Mouse (Mus musculus) gastrocnemius, adult 18-20 months (tissue): Measurements from ENCODE around the gene Ttll5. TPM values are rescaled to one million over a fixed set of nuclear protein-coding genes. Genes with fewer than 3 reads are reported as not detected.

Experiments
- DNase-seq: peaks from one replicate; pipeline ENCODE4 v3.0.0; 2021; ENCODE audit warnings: low spot score
- long read RNA-seq, 2 experiments: library from polyadenylated mRNA; stranded (forward); transcript quantifications; one replicate each; pipeline ENCODE4 v2.0.0; 2021
- total RNA-seq, 2 experiments: library from RNA; stranded (reverse); gene quantifications; 2 replicates each; pipeline ENCODE4 v1.2.3; 2021

The Ttll5 gene
- total RNA-seq: 1 to 10 TPM; 5.8 to 5.9 TPM
- long read RNA-seq, experiment 1, partial matches to known transcripts: 0 of 2 reads
- long read RNA-seq, experiment 1, other reads (novel, unspliced or antisense): 2 of 2 reads
- long read RNA-seq, experiment 2, partial matches to known transcripts: 0 of 4 reads
- long read RNA-seq, experiment 2, other reads (novel, unspliced or antisense): 4 of 4 reads

DNA sequence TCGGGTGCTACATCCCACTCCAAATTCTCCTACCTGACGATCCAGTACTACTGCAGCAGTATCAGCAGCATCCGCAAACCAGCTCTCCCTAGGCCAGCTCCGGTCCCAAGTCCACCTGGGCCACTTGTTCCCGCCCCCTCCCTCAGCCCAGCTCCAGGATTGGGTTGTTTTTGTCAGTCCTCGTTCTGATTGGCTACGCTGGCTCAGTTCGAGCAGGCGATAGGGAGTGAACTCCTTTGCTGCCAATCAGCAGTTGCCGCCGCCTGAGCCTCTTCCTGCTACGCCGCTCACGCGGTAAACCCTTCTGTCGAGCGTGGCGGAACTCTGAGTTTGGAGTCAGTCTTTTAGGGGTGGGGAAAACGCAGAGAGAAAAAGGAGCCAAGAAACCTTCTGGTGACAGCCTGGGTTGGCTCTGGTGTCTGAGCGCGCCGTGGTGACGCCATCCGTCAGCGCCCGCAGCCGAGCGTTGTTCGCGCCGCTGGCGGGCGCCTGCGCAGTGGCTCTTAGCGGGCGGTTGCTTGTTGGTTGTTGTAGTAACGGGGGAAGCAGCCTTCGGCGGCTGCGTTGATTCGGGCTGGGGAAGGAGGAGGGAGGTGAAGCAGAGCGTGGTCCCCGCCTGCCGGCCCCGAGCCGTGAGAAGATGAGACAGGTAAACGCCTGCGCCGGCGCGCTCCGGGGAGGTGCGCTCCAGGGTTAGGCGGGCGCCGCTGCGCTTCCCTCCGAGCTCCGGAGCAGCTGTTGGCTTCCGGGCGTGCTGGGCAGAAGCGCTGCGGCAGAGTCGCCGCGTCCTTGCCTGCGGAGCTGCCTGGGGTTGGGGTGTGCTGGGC lies at the start of gene Ttll5, which contains the start of gene Erg28:
Gene Ttll5 (plus strand): TSS at position 222 of the 827 bp plus-strand sequence.
Gene Erg28 (minus strand): TSS at position 113 of the 827 bp plus-strand sequence.
- DNase-seq: peak; percentile 93

DNA sequence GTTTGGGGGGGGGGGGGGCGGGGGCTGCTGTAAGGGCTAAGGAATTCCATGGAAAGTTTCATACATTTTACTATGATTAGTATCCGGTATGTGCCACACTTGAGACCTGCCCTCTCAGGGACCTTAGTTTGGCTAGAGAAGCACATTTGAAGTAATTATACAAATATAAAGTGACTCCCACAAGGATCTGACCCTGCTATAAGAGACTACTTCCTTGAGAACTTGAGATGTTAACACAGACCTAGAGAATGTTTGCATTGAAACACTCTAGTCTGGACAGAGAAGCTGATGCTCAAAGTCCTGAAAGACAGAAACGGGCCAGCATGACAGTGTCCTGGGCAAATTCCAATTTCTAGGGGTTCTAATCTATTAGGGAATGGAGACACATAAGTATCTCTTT lies 45.5 kb upstream of the Ttll5 start:
- DNase-seq: no peak

DNA sequence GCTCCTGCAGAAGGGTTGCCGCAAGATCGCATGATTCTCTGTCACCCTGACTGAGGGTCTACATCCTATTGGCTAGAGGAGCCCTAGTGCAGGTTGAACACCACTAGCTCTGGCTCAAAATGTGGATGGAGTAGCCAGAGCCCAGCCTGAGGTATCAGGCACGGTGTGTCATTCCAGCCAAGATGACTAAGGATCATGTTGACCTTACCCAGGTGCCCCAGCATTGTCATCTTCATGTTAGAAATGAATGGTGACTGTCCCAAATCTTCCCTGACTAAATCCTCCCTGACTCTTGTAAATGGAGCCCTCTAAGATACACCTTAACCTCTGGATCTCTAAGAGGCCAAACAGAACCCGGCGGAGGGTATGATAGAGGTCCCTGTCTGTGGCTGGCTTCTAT lies 44.8 kb upstream of the Ttll5 start:
- DNase-seq: no peak

DNA sequence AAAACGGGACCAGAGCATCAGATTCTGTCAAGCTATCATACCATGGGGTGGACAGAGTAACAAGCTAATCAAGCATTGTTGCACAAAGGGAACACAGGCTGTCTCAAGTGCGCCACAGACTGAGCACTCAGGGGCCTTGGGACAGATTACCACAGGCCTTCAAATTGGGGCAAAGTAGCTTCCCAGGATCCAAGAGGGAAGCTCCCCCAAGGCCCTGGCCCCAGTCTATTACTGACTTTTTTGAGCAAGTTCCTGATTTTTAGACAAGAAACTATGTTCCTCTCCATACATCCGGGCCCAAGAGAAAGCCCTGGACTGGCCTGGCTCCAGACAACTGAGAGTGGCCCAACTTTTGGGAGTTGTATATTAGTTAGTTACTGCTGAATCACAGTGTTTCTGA lies 42.9 kb upstream of the Ttll5 start:
- DNase-seq: no peak

DNA sequence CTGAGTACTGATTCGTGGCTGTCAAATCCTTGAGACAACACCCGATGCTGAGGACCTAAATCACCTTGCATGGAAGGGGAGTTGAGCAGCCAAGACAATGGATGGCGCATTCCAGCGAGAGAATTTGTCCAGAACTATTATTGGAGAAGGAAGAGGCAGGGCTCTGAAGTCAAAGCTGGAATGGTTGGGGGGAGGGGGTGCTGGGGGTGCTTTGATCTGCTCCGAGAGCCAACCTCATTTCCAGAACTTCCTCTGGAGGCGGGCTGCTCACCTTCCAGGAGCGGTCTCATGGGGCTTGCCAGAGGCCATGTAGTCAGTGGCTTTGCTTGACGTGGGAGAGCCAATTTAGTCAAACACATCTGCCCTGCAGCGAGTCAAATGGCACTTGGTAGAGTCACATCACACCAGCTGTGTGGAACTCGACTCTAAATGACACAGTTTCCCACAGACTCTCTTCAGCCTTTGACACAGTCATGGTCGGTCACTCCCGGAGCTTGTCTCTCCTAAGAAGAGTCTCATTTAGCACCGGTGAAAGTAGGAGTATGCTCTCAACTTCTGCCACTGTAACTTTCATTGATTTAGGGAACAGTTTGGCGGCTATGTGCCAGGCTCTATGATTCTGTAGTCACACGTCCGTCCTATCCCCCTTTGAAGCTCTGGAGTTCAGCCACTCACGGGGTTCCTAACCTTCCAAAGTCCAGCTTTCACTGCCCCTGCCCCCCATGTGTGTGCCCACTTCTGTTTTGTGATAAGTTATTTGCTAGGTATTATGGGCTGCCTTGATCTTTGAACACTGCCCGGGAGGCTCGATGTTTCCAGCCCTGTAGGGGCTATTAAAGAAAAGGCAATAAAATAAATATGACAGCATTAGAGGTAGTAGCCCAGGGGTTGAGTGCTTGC lies 39.3 kb upstream of the Ttll5 start:
- DNase-seq: no peak

DNA sequence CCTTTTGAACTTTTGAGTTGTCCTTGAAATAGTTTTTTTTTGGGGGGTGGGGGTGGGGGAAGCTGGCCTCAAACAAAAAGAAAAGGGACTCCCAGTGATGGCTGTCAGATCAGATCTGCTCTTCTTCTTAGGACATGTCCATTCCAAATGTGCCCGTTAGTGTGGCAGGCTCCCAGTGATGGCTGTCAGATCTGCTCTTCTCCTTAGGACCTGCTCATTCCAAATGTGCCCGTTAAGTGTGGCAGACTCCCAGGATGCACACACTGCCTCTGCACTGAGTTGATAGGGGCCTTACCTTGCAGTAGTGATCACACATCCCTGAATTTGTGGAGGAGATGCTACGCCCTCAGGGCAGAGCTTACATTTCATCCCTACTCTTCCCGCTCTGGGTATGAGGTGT lies 32.3 kb upstream of the Ttll5 start:
- no peak for DNase-seq

DNA sequence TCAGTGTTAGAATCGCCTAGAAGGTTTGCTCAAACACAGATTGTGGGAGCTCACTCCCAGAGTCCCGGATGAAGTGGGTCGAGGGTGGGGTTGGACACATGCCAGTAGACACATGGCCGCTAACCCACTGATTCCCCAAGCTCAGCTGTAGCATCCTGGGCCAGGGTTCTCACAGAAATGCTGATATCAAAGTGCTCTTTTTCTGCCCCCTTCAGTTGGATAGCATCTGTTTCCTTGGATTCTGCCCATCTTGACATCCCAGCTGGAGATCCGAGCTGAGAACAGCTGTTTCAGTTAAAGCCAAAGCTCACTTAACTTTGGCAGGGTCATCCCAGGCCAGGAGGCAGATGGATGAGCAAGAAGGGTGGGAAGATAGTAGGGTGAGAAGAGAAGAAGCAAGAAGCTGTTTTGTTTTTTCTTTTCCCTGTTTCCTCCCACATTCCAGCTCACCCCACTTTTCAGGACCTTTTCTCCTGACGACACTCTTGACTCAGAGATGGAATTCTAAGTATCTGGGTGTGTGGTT lies 31.6 kb upstream of the Ttll5 start:
- peak; percentile 41 for DNase-seq

DNA sequence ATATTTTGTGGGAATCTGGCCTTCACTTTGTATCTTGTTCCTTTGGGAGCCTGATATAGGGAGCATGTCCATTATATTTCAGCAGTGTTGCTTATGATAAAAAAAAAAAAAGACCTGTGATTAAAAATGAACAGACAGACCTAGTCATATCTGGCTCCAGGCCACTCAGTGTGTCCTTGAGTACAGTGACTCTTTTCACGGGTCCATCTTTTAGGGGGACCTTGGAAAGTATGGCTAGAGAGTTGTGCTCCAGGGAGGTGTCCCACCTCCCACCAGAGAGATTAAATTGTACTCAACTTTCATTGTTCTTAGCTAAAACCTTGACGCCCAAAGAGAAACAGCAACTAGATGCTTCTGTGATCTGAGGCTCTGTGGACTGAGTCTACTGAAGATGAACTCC lies 30.4 kb upstream of the Ttll5 start:
- no peak for DNase-seq

DNA sequence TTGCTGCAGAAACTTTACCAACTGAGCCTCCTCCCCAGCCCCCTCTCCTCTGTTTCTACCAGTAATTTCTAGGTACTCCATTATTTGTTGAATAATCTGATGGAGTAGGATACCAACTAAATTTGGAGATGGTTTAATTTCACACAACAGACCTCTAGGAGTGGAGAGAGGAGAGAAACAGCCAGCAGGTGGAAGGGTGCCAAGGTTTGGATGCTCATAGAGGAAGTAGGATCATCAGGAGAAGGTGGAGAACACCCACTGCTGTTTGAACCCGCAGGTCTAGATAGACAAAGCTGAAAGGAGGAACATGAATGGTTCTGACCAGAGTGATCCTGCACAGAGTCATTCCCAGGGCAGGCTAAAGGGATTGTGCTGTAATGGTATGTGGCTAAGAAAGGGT lies 28.9 kb upstream of the Ttll5 start:
- DNase-seq: no peak

DNA sequence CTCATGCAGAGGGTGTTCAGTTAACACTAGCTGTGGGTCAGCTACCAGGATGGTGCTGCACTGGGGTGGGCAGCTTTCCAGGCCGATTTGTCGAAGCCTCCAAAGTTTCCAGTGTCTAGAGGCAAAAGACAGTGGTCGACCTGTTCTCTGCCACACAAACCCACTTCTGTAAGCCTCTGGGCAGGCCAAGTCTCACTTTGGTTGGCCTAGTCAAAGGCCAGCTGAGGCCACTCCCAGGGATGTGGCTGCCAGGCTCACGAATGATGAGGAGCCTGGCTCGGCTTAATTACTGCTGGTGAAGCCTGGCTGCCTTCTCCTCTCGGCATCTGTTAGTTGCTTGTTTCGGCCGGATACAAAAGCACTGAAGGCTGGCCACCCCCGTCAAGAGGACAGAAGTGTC lies 24.4 kb upstream of the Ttll5 start:
- DNase-seq: no peak

DNA sequence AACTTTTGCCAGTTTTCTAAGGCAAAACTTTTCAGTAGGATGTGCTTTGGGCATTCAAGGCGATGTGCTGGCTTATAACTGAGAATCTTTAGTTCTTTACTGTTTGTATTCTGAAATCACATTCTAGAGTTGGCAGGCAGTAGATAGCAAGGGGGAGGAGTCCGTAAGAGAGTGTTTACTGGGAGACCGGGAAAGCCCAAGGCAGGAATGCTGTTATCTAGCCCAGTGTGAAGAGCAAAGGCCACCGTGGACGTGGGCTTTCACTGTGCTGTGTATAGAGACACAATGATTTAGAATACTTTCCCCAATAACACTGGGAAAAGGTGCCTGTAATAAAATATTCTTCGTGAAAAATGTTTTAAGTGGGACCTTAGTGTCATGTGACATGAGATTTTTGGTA lies 14.7 kb upstream of the Ttll5 start:
- no peak for DNase-seq

DNA sequence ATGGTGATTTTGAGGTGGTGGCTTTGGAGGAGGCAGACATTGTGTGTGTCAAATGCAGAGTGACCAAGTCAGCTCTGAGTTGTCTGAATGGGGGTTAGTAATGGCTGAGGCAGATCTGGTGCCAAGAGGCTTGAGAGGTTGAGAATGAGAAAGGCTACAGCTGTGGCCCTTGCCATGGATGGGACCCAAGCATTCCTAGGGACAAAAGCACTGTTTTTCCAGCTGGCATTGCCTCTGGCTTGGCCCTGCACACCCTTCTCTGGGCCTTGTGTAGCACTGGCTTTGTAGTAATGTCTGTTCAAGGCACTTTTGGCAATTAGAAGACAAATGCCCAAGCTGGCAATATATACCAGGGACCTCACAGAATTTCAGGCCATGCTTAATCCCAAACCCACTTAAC lies 13.5 kb upstream of the Ttll5 start:
- no peak for DNase-seq

DNA sequence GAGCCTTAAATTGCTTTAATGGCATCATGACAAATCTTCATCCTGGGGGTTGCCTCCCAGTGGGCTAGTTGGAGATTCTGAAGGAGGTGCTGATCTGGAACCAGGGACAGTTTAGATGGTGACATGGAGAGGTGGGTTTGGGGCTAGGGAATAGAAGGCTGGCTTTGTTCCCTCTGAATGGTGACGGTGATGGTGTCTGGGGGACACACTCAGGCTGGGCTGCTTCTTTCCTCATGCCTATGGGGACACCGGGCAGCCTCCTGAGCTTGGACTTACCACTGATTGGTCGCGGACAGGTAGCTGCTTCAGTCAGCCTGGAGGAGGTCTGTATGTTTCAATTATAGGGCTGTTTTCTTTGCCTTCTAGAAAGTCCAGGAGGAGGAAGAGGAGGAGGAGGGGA lies 12.8 kb upstream of the Ttll5 start:
- DNase-seq: no peak

DNA sequence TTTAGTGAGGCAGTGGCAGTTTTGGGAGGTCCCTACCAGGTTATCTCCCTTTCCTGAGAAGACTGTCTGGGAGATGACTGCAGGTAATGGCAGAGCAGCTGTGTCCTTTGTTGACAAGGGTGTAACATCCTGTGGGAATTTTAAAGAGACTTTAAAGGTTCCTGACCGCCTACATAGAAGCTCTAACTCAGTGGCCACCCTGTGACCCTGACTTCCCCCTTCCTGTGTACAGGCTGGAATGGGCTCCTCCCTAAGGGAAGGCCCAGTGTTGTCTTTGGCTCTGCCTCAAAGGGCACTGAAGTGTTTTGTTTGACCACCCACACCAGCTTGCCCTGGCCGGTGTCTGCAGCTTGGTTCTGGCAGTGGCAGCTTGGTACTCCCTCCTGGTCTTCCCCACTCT lies 10.9 kb upstream of the Ttll5 start:
- peak; percentile 16 for DNase-seq

DNA sequence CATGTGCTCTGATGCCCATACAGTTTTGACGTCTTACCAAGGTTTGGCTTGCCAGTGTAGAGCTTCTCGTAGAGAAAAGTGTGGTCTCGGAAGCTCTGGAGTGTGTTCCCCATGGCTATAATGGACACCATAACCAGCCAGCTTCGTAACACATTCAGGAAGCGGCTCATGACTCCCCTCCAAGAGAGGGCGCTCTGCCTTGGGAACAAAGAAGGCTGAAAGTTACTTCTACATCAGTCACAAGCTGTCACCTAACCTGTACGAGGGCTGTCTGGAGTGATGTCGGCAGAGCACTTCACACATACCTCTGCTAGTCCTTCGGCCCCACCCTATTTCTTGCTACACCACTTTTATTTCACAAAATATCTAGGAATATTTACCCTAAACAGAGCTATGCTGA lies 2.4 kb upstream of the Ttll5 start:
- no peak for DNase-seq

DNA sequence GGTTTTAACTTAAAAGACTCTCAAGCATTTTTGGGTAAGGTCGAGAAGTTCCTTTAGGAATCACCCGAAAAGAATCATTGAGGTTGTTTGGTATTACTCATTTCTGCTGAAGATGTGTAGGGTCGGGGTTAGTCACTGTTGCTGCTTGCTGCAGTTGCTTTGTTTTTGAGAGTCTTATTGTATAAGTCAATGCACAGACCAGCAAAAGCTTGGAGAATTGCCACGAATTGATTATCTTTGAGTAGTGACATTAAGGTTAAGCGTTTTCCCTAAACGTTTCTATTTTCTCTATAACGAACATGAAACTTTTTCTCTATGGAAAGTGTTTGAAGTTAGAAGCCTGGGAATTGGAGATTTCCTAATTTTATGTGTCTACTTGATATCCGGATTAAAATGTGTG lies 902 bp downstream of the Ttll5 start:
- no peak for DNase-seq

DNA sequence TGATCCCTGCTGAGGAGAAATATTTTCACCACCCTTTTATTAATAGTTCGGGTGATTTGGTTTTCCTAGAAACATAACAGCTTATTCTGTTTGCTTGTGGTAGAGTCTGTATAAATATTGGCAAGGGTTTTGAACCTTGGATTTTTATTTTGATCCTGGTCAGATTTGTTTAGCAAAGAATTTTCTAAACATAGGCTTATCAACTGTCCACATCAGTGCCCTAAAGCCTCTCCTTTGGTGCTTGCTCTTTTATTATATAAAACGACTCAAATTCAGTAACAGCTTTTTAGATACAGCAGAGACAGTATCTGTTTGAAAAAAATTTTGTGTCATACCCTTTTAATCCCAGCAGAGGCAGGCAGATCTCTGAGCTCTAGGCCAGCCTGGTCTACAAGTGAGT lies 1.4 kb downstream of the Ttll5 start:
- no peak for DNase-seq

DNA sequence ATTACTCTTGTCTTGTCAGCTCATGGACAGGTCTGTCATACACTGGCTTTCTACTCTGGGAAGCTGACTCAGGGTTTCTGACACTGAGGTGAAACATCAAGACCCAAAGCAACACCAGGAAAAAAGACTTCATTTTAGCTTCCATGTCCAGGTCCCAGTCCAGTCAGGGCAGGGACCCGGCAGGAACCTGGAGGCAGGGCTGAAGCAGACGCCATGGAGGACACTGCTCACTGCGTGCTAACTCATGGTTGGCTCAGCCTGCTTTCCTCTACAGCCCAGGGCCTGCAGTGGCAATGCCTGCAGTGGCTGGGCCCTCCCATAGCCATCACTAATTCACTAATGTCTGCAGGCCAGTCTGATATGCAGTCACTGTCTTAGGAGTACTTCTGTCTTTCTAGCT lies 4.4 kb downstream of the Ttll5 start:
- no peak for DNase-seq

DNA sequence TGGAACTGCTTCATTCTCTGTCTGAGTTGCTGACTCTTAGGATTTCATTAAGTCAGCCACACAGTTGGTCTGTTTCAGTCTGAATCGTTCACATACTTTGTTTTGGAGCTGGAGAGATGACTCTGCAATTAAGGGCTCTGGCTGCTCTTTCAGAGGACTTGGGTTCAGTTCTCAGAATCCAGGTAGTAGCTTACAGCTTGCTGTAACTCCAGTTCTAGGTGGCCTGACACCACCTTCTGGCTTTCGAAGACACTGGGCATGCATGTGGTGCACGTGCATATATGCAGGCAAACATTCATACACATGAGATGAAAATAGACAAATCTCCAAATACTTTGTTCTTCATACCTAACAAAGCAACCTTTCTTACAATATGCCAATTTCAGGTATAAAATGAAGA lies 5.4 kb downstream of the Ttll5 start:
- no peak for DNase-seq

DNA sequence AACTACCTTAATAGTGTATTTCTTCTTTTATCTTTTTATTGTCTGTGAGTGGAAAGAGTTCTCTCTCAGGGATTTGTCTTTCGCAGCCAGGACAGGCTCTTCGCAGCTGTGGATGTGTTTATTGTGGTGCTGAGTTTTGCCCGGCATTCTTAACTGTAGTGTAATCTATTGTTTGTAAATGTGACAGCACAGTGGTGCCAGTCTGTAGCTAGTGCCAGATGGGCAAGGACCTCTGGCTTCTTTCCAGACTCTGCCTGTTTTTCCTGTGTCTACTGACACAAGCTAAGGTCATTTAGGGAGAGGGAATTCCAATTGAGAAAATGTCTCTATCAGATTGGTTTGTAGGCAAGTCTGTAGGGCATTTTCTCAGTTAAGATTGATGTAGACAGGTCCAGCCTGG lies 6.2 kb downstream of the Ttll5 start:
- DNase-seq: no peak

DNA sequence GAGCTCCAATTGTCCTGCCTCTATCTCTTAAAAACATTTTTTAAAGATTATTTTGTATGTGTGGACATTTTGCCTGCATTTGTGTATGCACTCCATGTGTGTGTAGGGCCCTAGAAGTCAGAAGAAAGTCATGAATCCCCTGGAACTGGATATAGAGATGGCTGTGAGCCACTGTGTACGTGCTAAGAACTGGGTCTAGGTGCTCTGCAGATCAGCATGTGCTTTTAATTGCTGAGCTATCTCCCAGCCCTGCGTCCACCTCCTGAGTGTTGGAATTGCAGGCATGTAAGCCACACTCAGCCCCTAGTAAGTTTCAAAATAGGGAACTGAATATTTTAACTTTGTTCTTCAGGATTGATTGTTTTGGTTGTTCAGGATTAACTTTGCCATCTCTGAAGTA lies 10.1 kb downstream of the Ttll5 start:
- no peak for DNase-seq

DNA sequence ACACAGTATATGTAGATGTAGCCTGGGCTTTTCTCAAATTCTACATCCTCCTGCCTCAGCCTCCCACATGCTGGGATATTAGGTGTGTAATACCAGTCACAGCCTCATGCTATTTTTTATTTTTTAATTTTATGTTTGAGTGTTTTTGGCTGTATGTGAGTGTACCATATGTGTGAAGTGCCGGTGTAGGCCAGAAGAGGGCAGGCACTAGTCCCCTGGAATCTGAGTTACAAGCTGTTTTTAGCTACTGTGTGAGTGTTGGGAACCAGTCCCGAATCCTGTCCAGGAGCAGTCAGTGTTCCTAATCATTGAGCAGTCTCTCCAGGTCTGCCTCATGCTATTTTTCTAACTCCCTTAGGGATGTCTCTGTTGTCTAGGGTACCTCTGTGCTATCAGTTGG lies 13.3 kb downstream of the Ttll5 start:
- DNase-seq: no peak
